Mouse (Mus musculus) testis, adult 2 months (tissue): ENCODE data around the gene Chrm3. TPM values are rescaled to one million over a fixed set of nuclear protein-coding genes. Genes with fewer than 3 reads are reported as not detected.

ENCODE experiments used
- H3K27ac ChIP-seq: fragments of 200-500 bp; 2 replicates; pipeline ENCODE4 v1.5.1; 2012; ENCODE audit warnings: low read depth, low read length; ENCODE audit not compliant: control insufficient read depth, insufficient read depth
- H3K27me3 ChIP-seq: fragments of 200-500 bp; 2 replicates; pipeline ENCODE4 v1.6.1; 2012; ENCODE audit warnings: mild to moderate bottlenecking, low read length, moderate library complexity; ENCODE audit not compliant: control insufficient read depth, insufficient read depth
- H3K36me3 ChIP-seq: fragments of 200-500 bp; 2 replicates; pipeline ENCODE4 v1.6.1; 2012; ENCODE audit warnings: mild to moderate bottlenecking, low read length; ENCODE audit not compliant: control insufficient read depth, insufficient read depth
- H3K4me1 ChIP-seq: fragments of 200-500 bp; 2 replicates; pipeline ENCODE4 v1.6.1; 2012; ENCODE audit warnings: low read length; ENCODE audit not compliant: control insufficient read depth, insufficient read depth
- H3K4me3 ChIP-seq: fragments of 200-500 bp; 2 replicates; pipeline ENCODE4 v1.5.1; 2012; ENCODE audit warnings: low read depth, mild to moderate bottlenecking, low read length, moderate library complexity, mixed read lengths; ENCODE audit not compliant: control insufficient read depth
- CTCF ChIP-seq: fragments of 200-500 bp; IDR thresholded peaks from 2 replicates; pipeline ENCODE4 v1.5.1; 2012; ENCODE audit warnings: low read depth, mild to moderate bottlenecking, inconsistent platforms, low read length, moderate library complexity; ENCODE audit not compliant: control insufficient read depth, insufficient read depth, insufficient replicate concordance
- POLR2A ChIP-seq: fragments of 200-500 bp; IDR thresholded peaks from 2 replicates; pipeline ENCODE4 v1.6.1; 2012; ENCODE audit warnings: low read depth, mild to moderate bottlenecking, inconsistent platforms, low read length, moderate library complexity; ENCODE audit not compliant: control insufficient read depth
- polyA plus RNA-seq: library from polyadenylated mRNA; depleted of rRNA; stranded (reverse); fragments of >200 nt; gene quantifications from 2 replicates; pipeline ENCODE4 v1.2.3, GENCODE M21; 2012

Gene Chrm3
- polyA plus RNA-seq, 1 experiment = 0.02 TPM

DNA sequence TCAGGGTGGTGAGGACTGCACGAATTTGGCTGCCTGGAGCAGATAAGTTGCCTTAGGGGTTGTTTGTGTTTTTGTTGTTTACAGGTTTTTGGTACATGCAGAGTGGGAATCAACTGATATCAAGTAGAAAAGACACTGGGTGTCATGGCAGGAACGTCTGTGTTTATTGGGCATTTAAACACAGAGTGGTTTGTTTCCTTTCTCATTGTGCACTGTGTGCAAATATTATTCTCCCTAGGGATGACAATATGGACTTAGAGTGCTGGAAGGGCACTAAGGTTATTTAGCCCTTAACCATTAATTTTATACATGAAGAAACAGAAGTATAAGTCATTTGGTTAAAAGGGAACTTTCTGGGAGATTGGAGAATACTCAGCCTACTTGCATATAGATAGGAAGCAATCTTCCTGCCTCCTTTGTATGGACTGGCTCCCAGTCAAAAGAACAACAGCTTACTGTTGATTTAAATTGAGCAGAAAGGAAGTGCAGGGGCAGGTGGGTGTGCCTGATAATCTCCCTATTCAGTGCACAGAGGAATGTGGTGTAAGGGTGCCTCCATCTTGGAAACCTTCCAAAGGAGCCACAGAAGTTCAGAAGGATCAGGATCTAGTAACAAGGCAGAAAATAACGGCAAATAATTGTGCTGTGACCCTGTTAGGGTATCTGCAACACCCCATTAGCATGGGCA, 421.7 kb downstream of the Chrm3 start:
- Histone ChIP-seq H3K27me3 (no peaks in the 10 kb centered on the region), H3K27ac (no peak overlapping the region), H3K4me1 (no peaks in the 10 kb centered on the region), H3K36me3 (no peaks in the 10 kb centered on the region), H3K4me3 (no peak overlapping the region)
- TF ChIP-seq CTCF (no peak), POLR2A (no peak)

DNA sequence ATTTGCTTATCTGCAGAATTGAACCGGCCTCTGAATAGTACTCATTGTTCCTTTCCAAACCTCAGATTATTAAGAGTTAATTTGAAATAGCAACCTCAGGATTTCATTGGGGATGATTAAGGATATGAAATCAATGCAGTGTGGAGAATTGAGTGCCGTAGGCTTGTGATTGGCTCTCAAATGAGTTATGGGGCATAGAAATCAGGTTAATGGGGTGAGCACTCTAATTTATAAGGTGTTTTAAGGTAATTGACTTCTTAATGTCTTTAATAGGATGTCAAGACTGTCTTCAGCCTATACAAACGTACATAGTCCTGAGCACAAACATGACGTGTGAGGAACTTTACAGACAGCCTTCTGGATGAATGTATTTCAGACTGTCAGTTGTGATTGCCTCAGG, 427.9 kb downstream of the Chrm3 start:
- no peak for TF ChIP-seq POLR2A
- TF ChIP-seq CTCF = no peak
- H3K27me3 ChIP-seq = no peaks in the 10 kb centered on the region
- H3K27ac ChIP-seq = no peak overlapping the region
- H3K4me1 ChIP-seq = no peaks in the 10 kb centered on the region
- H3K4me3 ChIP-seq = no peak overlapping the region
- no peaks in the 10 kb centered on the region for H3K36me3 ChIP-seq

DNA sequence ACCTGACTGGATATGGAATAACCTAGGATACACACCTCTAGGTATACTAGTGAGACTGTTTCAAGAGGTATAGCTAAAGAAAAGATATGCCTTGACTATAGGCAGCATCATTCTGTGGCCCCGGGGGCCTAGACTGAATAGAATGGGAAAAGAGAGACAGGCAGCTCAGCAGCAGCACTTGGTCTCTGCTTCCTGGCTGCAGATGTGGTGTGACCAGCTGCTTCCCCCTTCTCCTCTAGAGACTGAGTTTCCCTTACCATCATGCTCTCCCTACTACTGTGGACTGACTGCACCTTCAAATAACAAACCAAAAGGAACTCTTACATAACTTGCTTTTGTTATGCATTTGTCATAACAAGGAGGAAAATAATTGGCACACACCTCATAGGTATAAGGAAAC, 430.0 kb downstream of the Chrm3 start:
- no peaks in the 10 kb centered on the region for H3K36me3 ChIP-seq
- TF ChIP-seq POLR2A = no peak
- no peak for TF ChIP-seq CTCF
- H3K4me3 ChIP-seq = no peak overlapping the region
- H3K4me1 ChIP-seq = no peaks in the 10 kb centered on the region
- no peak overlapping the region for H3K27ac ChIP-seq
- H3K27me3 ChIP-seq = no peaks in the 10 kb centered on the region

DNA sequence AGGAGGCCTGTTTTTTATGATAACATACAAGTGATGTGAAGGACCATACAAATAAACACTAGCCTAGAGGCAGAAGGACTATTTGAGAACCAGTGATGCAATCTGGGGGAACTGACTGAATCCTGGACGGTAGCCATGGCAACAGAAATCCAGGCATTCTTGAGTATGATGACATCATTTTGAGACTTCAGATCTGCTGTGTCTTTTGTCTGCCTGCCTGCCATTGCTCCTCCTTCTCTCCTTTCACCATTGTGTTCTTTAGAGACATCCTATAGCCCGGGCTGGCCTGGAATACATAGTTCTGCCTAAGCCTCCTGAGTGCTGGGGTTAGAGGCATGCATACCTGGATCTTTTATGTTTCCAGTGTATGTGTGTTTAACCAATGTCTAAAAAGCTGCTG, 430.7 kb downstream of the Chrm3 start:
- Histone ChIP-seq H3K27ac (no peak overlapping the region), H3K4me1 (no peaks in the 10 kb centered on the region), H3K4me3 (no peak overlapping the region), H3K36me3 (no peaks in the 10 kb centered on the region), H3K27me3 (no peaks in the 10 kb centered on the region)
- no peak for TF ChIP-seq POLR2A
- TF ChIP-seq CTCF = no peak

DNA sequence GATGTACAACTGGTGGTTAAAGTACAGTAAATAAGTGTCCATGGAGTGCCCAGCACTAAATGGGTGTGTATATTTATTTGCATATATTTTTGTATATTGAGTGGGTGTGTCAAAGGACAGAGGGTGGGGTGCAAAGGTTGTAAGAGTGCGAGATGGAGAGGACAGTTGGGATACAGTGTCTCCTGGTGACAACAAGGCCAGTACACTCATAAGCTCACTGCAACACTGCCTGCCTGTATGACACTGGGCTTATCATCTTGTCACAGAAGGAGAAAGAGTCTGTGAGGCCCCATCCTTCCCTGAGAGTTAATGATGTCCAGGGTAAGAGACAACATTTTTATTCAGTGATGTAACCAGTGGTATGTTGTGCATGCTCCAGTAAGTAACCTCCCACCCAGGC, 439.5 kb downstream of the Chrm3 start:
- Histone ChIP-seq H3K36me3 (no peaks in the 10 kb centered on the region), H3K27ac (no peak overlapping the region), H3K4me1 (no peaks in the 10 kb centered on the region), H3K4me3 (no peak overlapping the region), H3K27me3 (no peaks in the 10 kb centered on the region)
- no peak for TF ChIP-seq CTCF
- TF ChIP-seq POLR2A = no peak

DNA sequence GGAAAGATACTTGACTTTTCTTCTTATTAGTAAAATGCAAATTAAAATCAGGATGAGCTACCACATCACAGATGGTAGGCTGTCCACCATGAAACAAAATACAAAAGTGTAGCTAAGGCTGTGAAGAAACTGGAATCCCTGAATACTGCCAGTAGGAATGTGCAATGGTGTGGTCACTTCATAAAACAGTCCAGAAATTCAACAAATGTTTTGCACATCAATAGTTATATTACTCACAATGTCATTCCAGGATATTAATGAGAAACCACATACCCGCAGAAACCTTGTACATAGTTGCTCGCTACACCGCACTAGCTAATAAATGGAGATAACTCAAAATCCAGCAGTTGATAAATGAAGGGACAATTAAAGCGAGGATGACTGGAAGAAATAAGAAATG, 447.9 kb downstream of the Chrm3 start:
- no peaks in the 10 kb centered on the region for H3K27me3 ChIP-seq
- H3K4me3 ChIP-seq = no peak overlapping the region
- TF ChIP-seq POLR2A (no peak), CTCF (no peak)
- H3K4me1 ChIP-seq = no peaks in the 10 kb centered on the region
- H3K36me3 ChIP-seq = no peaks in the 10 kb centered on the region
- H3K27ac ChIP-seq = no peak overlapping the region

DNA sequence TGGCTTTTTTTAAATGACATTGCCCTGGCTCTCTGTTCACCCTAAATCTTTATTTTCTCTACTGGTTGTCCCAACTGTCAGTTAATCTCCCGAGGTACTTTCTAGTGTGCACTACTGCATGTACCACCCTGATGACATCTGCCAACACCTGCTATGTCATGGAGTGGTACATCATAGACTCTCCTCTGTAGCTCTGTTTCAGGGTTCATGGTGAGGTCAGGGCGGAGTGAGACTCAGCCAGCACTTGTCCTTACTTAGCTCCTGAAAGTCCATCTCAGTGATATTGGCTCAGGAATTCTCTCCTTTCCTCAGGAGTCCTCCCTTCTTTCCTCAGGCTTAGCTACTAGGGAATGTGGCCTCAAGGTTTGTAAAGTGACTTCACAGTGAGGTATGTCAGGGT, 451.9 kb downstream of the Chrm3 start:
- Histone ChIP-seq H3K4me3 (no peak overlapping the region), H3K27ac (no peak overlapping the region), H3K27me3 (no peaks in the 10 kb centered on the region), H3K4me1 (no peaks in the 10 kb centered on the region), H3K36me3 (no peaks in the 10 kb centered on the region)
- TF ChIP-seq POLR2A (no peak), CTCF (no peak)
